Mouse (Mus musculus) layer of hippocampus, postnatal 14 days (tissue): ENCODE results near the gene Coro6. TPM values are rescaled to one million over a fixed set of nuclear protein-coding genes. Genes with fewer than 3 reads are reported as not detected.

Experiments
- DNase-seq, 2 experiments: peaks; one replicate each; pipeline ENCODE4 v3.0.0; 2021 to 2022; ENCODE audit warnings: low spot score in 2 of 2, mixed read lengths in 1 of 2
- total RNA-seq, 2 experiments: library from RNA; stranded (reverse); gene quantifications; 2 replicates each; pipeline ENCODE4 v1.2.3; 2021

Coro6 gene
- total RNA-seq, 2 experiments from 2014 or later: 11.4 to 17.0 TPM

DNA sequence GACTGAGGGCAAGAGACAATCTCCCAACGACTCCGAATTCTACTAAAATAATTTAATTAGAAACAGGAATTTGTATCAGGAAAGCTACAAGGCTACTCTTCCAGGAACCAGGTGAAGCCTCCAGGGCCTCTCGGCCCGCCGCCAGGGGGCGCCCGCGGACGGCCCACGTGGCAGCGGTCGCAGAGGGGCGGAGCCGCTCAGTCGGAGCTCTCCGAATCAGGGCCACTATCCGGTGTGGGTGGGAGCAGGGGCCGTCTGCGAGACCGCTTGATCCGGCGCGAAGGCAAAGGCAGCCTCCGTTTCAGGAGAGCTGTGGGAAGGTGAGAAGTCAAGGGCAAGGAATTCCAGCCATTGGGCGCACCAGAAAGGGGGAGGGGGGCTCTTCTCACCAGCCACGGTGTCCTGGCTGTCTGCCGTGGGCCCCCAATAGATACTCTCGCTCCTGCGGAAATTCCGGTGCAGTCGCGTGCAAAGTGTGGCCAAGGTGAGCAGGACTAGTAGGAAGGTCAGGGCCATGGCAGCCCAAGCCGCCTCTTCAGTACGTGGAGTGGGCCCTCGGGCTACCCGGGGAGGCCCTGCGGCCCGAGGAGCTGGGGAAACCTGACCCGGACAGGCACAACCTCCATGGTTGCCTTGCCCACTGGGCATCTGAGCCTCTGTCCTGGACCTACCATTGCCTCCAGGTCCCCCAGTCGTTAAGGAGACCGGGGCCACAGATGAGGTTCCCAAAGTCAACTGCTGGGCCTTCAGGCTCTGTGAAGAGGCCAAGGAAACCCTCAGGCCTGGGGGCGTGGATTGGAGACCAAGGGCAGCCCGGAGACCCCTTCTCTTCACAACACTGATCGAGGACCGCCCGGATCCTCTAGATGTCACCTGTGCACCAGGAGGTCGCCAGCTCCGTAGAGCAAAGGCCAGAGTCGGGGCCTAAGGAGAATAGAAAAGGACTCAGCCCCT is 46.1 kb downstream of the Coro6 start:
- DNase-seq: peak; percentile 81 to 88

- no peak for DNase-seq
These were observed 49.1 kb downstream of the Coro6 start for GRCm38 (mm10) chr11:77511336-77511735.

DNA sequence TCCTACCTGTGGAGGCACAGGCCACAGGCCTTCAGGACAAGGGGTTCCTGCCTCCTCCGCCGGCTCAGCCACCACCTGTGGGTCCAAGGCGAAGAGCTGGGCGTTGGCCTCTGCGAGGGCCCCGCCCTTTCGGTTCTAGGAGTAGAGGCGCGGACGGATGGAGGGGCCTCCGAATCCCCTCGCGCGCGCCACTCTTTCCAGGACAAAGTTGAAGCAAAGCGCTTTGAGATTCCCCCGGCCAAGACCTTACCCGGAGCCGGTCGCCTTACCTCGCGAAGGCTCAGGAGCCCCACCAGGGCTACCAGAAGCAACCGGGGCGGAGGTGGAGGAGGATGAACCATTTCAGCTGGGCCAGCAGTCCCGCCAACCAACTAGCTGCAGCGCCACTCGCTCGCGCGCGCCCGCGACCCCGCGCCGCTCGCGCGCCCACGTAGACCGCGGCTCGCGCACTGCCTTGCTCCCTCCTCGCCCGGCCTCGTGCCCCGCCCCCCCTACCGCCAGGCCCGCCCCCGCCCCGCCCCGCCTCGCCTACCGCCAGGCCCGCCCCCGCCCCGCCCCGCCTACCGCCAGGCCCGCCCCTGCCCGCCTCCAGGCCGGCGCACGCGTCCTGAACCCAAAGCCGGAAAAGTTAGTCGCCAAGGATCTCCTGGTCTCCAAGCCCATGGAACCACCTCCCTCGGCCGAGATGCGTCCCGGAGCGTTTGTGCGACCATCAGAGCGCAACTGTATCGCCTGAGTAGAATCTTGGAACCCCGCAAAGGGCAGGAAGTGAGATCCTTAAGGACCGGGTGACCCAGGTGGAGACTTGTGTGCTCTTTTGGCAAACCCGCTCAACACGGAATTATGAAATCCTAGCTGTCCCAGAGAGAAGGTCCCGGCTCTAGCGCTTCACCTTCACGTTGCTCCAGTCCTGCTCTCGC is 50.9 kb downstream of the Coro6 start:
- DNase-seq: peak; percentile 59 to 76

- no peak for DNase-seq
These were observed 51.6 kb downstream of the Coro6 start for GRCm38 (mm10) chr11:77513811-77514170.

GRCm38 (mm10) chr11:77514281-77514831 is 52.1 kb downstream of the Coro6 start:
- no peak for DNase-seq

- DNase-seq: peak; percentile 67 to 71
These were observed 52.8 kb downstream of the Coro6 start, which contains the start of gene Abhd15 for GRCm38 (mm10) chr11:77514832-77515636. TSS of gene Abhd15 (plus strand) at chr11:77515121.

- DNase-seq: no peak
These were observed 53.7 kb downstream of the Coro6 start, which contains the start of gene Trp53i13 for GRCm38 (mm10) chr11:77515637-77516552. TSS of gene Trp53i13 (minus strand) at chr11:77515980.

DNA sequence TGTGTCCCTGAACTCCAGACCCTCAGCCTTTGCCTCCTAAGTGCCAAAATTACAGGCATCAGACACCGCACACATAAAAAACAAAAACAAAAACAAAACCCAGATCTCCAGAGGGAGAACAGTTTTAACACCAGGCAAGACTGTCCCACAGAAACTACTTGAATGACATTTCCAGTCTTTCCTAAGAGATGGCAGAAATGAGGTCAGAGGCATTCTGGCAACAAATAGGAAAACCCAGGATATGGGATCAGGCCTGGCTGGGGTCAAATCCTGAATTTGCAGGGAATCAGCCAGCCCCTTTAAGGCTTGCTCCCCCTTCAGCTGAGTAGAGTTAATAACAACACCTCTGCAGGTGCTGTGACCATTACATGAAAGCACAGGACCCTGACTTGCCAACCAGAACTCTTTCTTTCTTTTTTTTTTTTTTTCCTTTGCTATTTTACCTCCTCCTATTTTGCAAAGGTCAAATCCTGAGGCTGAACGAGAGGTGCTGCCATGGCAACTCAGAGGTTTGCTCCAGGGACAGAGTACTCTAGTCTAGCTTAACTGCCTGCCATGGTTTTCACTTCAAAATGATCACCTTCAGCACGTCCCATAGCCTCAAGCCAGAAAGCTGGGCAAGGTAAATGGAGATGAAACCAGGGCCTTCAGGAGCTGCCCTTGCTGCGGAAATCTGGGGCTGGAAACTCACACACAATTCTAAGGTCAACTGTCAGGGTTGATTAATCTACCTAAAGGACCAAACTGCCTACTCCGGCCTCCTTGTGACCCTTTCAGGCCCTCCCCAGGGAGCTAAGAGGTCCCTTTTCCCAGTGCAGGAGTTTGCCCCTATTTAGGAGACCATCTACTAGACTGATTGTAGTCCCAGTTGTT is 54.6 kb downstream of the Coro6 start:
- DNase-seq: no peak

- no peak for DNase-seq
These were observed 56.0 kb downstream of the Coro6 start for GRCm38 (mm10) chr11:77518051-77518798.

DNA sequence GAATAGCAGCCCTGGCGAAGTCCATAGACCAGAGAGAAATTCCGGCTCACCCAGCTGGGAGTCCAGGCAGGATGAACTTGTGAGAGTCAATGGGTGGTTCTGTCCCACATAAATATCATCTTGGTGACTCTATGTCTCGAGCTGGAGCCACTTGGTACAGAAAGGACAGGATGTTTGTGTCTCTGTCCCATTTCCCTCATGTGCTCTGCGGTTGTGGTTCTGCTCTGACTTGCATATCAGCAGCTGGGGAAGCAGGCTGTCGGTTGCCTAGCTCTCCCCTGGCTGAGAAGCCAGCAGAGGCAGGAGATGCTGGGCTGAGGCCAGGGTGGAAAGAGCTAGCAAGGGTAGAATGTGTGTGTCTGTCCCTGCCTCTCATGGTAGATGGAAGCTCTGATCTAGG is 56.8 kb downstream of the Coro6 start, which contains the start of gene Gm10392:
Gene Gm10392, minus strand, starts transcription at position 156 of the 400 bp plus-strand sequence.
- DNase-seq: no peak

Other genes with a start within 250 kb of the Coro6 start
- 10 to 100 TPM; 42.1 to 43.1 TPM for gene Ssh2, start 246.1 kb upstream of the Coro6 start, total RNA-seq
- gene Ankrd13b, start 27.3 kb downstream of the Coro6 start, total RNA-seq: 100 to 1,000 TPM; 122 TPM
- 100 to 1,000 TPM; 164 to 177 TPM for gene Git1, start 31.2 kb downstream of the Coro6 start, total RNA-seq
- 1 to 10 TPM; 1.9 to 2.4 TPM for gene Abhd15, start 52.7 kb downstream of the Coro6 start, total RNA-seq
- gene Trp53i13, start 53.6 kb downstream of the Coro6 start, total RNA-seq: 1 to 10 TPM; 5.8 to 6.7 TPM
- gene Gm10392, start 56.8 kb downstream of the Coro6 start, total RNA-seq: not detected
- 100 to 1,000 TPM; 115 to 127 TPM for gene Taok1, start 145.4 kb downstream of the Coro6 start, total RNA-seq
- gene Nufip2, start 223.7 kb downstream of the Coro6 start, total RNA-seq: 10 to 100 TPM; 78.2 to 87.1 TPM